Mouse (Mus musculus): Measurements from ENCODE around the gene Zfp637.

DNA sequence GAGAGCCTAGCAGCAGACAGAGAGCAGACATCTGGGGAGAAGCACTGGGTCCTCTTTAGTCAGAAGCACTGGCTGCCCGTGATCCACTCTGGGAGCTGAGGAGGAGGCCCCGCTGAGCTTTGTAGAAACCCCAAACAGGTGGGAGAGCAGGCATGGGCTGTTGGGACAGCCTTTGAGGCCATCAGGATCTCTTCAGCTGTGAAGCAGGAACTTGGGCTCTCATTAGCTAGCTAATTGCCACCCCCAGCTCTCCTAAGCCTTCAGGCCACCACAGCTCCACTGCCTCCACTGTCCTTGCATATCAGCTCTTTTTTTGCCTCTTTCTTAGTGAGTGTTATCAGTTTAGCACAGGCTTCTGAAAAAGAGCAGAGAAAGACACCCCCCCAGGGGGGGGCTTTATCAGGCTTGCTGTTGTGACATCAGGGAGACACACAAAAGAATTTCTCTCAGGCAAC, 47.7 kb downstream of the Zfp637 start:
- TF ChIP-seq CTCF (IDR thresholded peaks at IDR 0.05; ENCODE audit: low read depth) (no peak), EP300 (IDR thresholded peaks at IDR 0.05; ENCODE audit: low read depth) (peak; percentile 94)

Measured in liver, postnatal 0 days (tissue).